Mouse (Mus musculus): ENCODE results near the gene Slc9c1. TPM values are rescaled to one million over a fixed set of nuclear protein-coding genes. Genes with fewer than 3 reads are reported as not detected.

Slc9c1 gene
- polyA plus RNA-seq, 1 experiment from 2014 or later: not detected

Other genes with a start within 250 kb of the Slc9c1 start
- 198 and 214 TPM in 2 replicates for gene Cd200, start 126.3 kb upstream of the Slc9c1 start, polyA plus RNA-seq (2015; fragmentation: Nextera tagmentation; extraction: Ambion mirVana)
- gene Gm609, start 42.3 kb upstream of the Slc9c1 start, polyA plus RNA-seq (2015; fragmentation: Nextera tagmentation; extraction: Ambion mirVana): not detected in 2 replicates
- not detected in 2 replicates for gene Gm17783, start 3.3 kb upstream of the Slc9c1 start, polyA plus RNA-seq (2015; fragmentation: Nextera tagmentation; extraction: Ambion mirVana)
- 0.13 TPM in 1 of 2 replicates, not detected in the other for gene Gcsam, start 75.1 kb downstream of the Slc9c1 start, polyA plus RNA-seq (2015; fragmentation: Nextera tagmentation; extraction: Ambion mirVana)
- 0.08 TPM in 1 of 2 replicates, not detected in the other for gene BC016579, start 118.8 kb downstream of the Slc9c1 start, polyA plus RNA-seq (2015; fragmentation: Nextera tagmentation; extraction: Ambion mirVana)
- 0.39 and 0.65 TPM in 2 replicates for gene Tmprss7, start 158.3 kb downstream of the Slc9c1 start, polyA plus RNA-seq (2015; fragmentation: Nextera tagmentation; extraction: Ambion mirVana)
- gene Tagln3, start 189.3 kb downstream of the Slc9c1 start, polyA plus RNA-seq (2015; fragmentation: Nextera tagmentation; extraction: Ambion mirVana): 490 and 501 TPM in 2 replicates
- 39.8 and 43.3 TPM in 2 replicates for gene Abhd10, start 207.6 kb downstream of the Slc9c1 start, polyA plus RNA-seq (2015; fragmentation: Nextera tagmentation; extraction: Ambion mirVana)